Mouse (Mus musculus): ENCODE measurements around the gene Mast4.

DNA sequence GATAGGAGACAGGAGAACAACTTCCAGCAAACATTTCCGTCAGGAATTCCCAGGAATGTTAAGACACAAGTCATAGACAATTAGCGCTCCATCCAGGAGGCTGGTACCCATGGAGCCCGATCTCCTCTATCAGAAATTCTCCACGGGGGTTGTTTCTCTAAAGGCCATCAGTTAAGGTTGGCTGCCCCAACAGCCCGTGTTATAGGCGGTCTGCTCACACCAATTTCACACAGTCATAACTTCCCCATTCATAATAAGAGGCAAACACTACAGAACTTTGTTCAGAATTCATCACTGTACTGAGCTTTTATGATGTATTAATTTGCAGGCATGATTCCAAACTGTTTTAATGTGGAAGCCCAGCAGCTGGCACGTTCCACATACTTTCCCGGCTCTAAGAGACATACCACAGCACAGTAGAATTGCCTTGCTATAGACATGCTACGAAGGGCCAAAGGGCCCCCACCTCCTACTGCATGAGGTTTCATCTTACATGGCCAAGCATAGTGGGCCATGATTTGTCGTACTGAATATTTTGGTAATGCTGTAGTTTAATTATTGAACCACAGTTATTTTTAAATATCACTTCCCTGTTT, 19.1 kb downstream of the Mast4 start:
- no peak for TF ChIP-seq CTCF (IDR thresholded peaks at IDR 0.05 in 2 of 3, conservative IDR thresholded peaks at IDR 0.05 in 1 of 3; ENCODE audit: control insufficient read depth in 1 of 3, insufficient read depth in 1 of 3, low read depth in 2 of 3, low read length in 3 of 3, poor library complexity in 1 of 3, severe bottlenecking in 1 of 3)
- TF ChIP-seq POLR2A (IDR thresholded peaks at IDR 0.05; ENCODE audit: control insufficient read depth in 1 of 2, insufficient read depth in 1 of 2, low read depth in 1 of 2, low read length in 2 of 2, poor library complexity in 1 of 2): no peak
- no peak for TF ChIP-seq MAX (IDR thresholded peaks at IDR 0.05; ENCODE audit: low read length)
- no peak for TF ChIP-seq ETS1 (IDR thresholded peaks at IDR 0.05; ENCODE audit: low read depth, low read length)
- TF ChIP-seq KAT2A (conservative IDR thresholded peaks at IDR 0.05; ENCODE audit: low read depth, low read length): no peak
- no peak for TF ChIP-seq GATA1 (IDR thresholded peaks at IDR 0.05; ENCODE audit: low read depth, low read length)
- TF ChIP-seq EP300 (IDR thresholded peaks at IDR 0.05; ENCODE audit: low read depth in 1 of 2, low read length in 2 of 2): no peak

All from MEL (cell line).